Comparison of ENCODE assay signal across 8 mouse cellular contexts in the genomic region with DNA sequence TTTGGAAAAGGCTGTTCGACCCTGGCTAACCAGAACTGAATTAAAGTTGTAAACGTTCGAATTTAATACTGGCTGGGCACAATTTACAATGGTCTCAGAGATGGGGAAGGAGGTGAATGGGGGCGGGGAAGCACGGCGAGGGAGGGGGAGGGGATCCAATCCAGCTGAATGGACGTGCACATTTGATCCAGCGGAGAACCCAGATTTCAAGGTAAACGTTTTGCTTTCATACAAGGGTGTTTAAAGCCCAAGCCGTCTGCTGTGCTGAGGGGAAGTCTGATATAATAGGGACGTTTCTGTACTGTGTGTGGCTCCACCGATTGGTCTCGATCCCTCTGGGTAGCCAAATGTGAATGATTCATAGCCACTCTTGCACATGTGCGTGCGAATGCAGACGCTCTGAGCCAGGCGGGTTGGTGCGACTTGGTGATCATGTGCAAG. TPM values are rescaled to one million over a fixed set of nuclear protein-coding genes. Genes with fewer than 3 reads are reported as not detected.
DNase-seq lines count a peak whose midpoint lies in the region; ATAC-seq and TF ChIP-seq lines count a peak whose summit lies in the region.

No protein-coding gene starts in this region.

- H3K27ac ChIP-seq in heart, embryonic 16.5 days (ENCODE audit: low read length): no peak overlapping the region; the same call in 1 of the 2 replicates
- H3K27ac ChIP-seq in hindbrain, embryonic 13.5 days: peak overlapping the region; percentile 99
- H3K27ac ChIP-seq in limb, embryonic 14.5 days (replicated peaks; ENCODE audit: low read depth, low read length): no peak overlapping the region

- no peak for DNase-seq in heart, postnatal 14 days
- DNase-seq in cerebellum, postnatal 36 days: peak; percentile 28 to 42
- peak; percentile 14 for DNase-seq in limb, embryonic 14.5 days (ENCODE audit: low spot score)
- peak; percentile 45 for DNase-seq in right cerebral cortex, postnatal 4 days
- DNase-seq in spleen, postnatal 4 days (ENCODE audit: low spot score in 2 of 2): no peak
- no peak for DNase-seq in gastrocnemius, postnatal 14 days

- TF ChIP-seq POLR2A in limb, embryonic 14.5 days (IDR thresholded peaks at IDR 0.05; ENCODE audit: borderline replicate concordance, extremely low read depth, insufficient read depth, insufficient read length): no peak

- H3K4me1 ChIP-seq in heart, embryonic 16.5 days (ENCODE audit: control insufficient read depth, insufficient read depth, low read length): peaks cover 8% of the 10 kb centered on the region; the same call in 1 of the 2 replicates
- H3K4me1 ChIP-seq in hindbrain, embryonic 13.5 days (replicated peaks): peaks cover 37% of the 10 kb centered on the region
- H3K4me1 ChIP-seq in limb, embryonic 14.5 days (ENCODE audit: control insufficient read depth, insufficient read depth, low read length): peaks cover 6% of the 10 kb centered on the region; the same call in 1 of the 2 replicates

- no peaks in the 10 kb centered on the region for H3K36me3 ChIP-seq in heart, embryonic 16.5 days (ENCODE audit: control insufficient read depth, insufficient read depth)
- peaks cover 8% of the 10 kb centered on the region for H3K36me3 ChIP-seq in hindbrain, embryonic 13.5 days
- no peaks in the 10 kb centered on the region for H3K36me3 ChIP-seq in limb, embryonic 14.5 days (ENCODE audit: control insufficient read depth, insufficient read depth, low read length)

- 1% methylated on average over 18 of the region's 18 CpGs for WGBS in heart, embryonic 16.5 days
- WGBS in hindbrain, embryonic 13.5 days: under 1% methylated on average over 18 of the region's 18 CpGs
- 0% methylated on average over 18 of the region's 18 CpGs for WGBS in limb, embryonic 14.5 days

- H3K4me3 ChIP-seq in heart, embryonic 16.5 days (ENCODE audit: low read length): peak overlapping the region; percentile 82
- H3K4me3 ChIP-seq in hindbrain, embryonic 13.5 days: peak overlapping the region; percentile 86
- peak overlapping the region; percentile 69 for H3K4me3 ChIP-seq in limb, embryonic 14.5 days (replicated peaks; ENCODE audit: low read length)

- no peaks in the 10 kb centered on the region for H3K9me3 ChIP-seq in heart, embryonic 16.5 days (replicated peaks; ENCODE audit: control insufficient read depth, low read length)
- no peaks in the 10 kb centered on the region for H3K9me3 ChIP-seq in hindbrain, embryonic 13.5 days
- no peaks in the 10 kb centered on the region for H3K9me3 ChIP-seq in limb, embryonic 14.5 days (ENCODE audit: control insufficient read depth, low read length)

- H3K4me2 ChIP-seq in heart, embryonic 16.5 days (ENCODE audit: low read depth, low read length): peak overlapping the region; percentile 97
- peak overlapping the region; percentile 71 for H3K4me2 ChIP-seq in hindbrain, embryonic 13.5 days
- peak overlapping the region; percentile 96 for H3K4me2 ChIP-seq in limb, embryonic 14.5 days (replicated peaks; ENCODE audit: low read depth, low read length, severe bottlenecking)

- H3K9ac ChIP-seq in heart, embryonic 16.5 days (ENCODE audit: low read length): peak overlapping the region; percentile 80
- peak overlapping the region; percentile 93 for H3K9ac ChIP-seq in hindbrain, embryonic 13.5 days
- peak overlapping the region; percentile 72; the same call in 1 of the 2 replicates for H3K9ac ChIP-seq in limb, embryonic 14.5 days (ENCODE audit: low read depth, low read length, severe bottlenecking)

- intact Hi-C loops in heart, postnatal 14 days (cut with DNase I): no loop called here
- intact Hi-C loops in gastrocnemius, postnatal 14 days (cut with DNase I; ENCODE audit: low total_unique reads): no loop called here

- no peak for ATAC-seq in heart, embryonic 16.5 days (replicated peaks; ENCODE audit: extremely low read depth, insufficient read depth, low FRiP score)
- ATAC-seq in hindbrain, embryonic 13.5 days (ENCODE audit: low FRiP score): no peak
- ATAC-seq in limb, embryonic 14.5 days (ENCODE audit: low FRiP score, low read depth): no peak

- H3K27me3 ChIP-seq in heart, embryonic 16.5 days (ENCODE audit: control insufficient read depth, insufficient read depth, low read length): peaks cover 10% of the 10 kb centered on the region
- H3K27me3 ChIP-seq in hindbrain, embryonic 13.5 days: peaks cover 12% of the 10 kb centered on the region; the same call in 1 of the 2 replicates
- peaks cover 32% of the 10 kb centered on the region for H3K27me3 ChIP-seq in limb, embryonic 14.5 days (ENCODE audit: control insufficient read depth, insufficient read depth, low read length)

RNA-seq across cellular contexts. Expression of a gene that starts 2.0 kb away (rescaled TPM):
- 4.4 and 5.3 TPM in 2 replicates for polyA plus RNA-seq in heart, embryonic 16.5 days (2015; fragmentation: Nextera tagmentation; extraction: Ambion mirVana)
- under 1 TPM in 1 of 2 experiments, not detected in 1; 0.07 TPM for total RNA-seq in heart, postnatal 14 days (2021)
- polyA plus RNA-seq in hindbrain, embryonic 13.5 days (2015; fragmentation: Nextera tagmentation; extraction: Ambion mirVana): 27.9 and 30.3 TPM in 2 replicates
- polyA plus RNA-seq in limb, embryonic 14.5 days (2012; rRNA removed): 2.4 and 3.2 TPM in 2 replicates
- 2.2 and 4.0 TPM in 2 replicates for polyA plus RNA-seq in limb, embryonic 14.5 days (2014; fragmentation: Nextera tagmentation; extraction: Ambion mirVana)
- under 1 TPM; 0.07 to 0.21 TPM for total RNA-seq in gastrocnemius, postnatal 14 days (2021)

Comparison
In these comparisons a context has a peak if more than half of its experiments do, and no peak if none do; other contexts are left out.
1. DNase-seq: peak in cerebellum, postnatal 36 days (2 of 2), limb, embryonic 14.5 days (single experiment) and right cerebral cortex, postnatal 4 days (single experiment); none in heart, postnatal 14 days (0 of 2), spleen, postnatal 4 days (0 of 2) and gastrocnemius, postnatal 14 days (single experiment).
2. Peak in every context shown above with its lines, with median percentiles within 50 percentile points of each other: H3K4me2 ChIP-seq, H3K4me3 ChIP-seq and H3K9ac ChIP-seq.